Mouse (Mus musculus): Measurements from ENCODE around the gene Map4k4. TPM values are rescaled to one million over a fixed set of nuclear protein-coding genes. Genes with fewer than 3 reads are reported as not detected.

The Map4k4 gene
- polyA plus RNA-seq, 1 experiment from 2014 or later, result 31.0 TPM

GRCm38 (mm10) chr1:40055051-40055450, 154.3 kb downstream of the Map4k4 start:
- DNase-seq (ENCODE audit: extremely low spot score, low spot score), result no peak
- no peak overlapping the region for H3K4me3 ChIP-seq
- H3K27ac ChIP-seq, result no peak overlapping the region
- H3K9me3 ChIP-seq, result no peaks in the 10 kb centered on the region
- peaks cover 11% of the 10 kb centered on the region for H3K4me1 ChIP-seq
- WGBS, result 87% methylated on average over 7 of the region's 7 CpGs
- no peaks in the 10 kb centered on the region for H3K36me3 ChIP-seq (replicated peaks)
- H3K27me3 ChIP-seq (ENCODE audit: poor library complexity, severe bottlenecking), result no peaks in the 10 kb centered on the region

- no peaks in the 10 kb centered on the region for H3K27me3 ChIP-seq (ENCODE audit: poor library complexity, severe bottlenecking)
- H3K36me3 ChIP-seq (replicated peaks), result no peaks in the 10 kb centered on the region
- H3K4me3 ChIP-seq, result no peak overlapping the region
- 91% methylated on average over 5 of the region's 5 CpGs for WGBS
- DNase-seq (ENCODE audit: extremely low spot score, low spot score), result no peak
- H3K27ac ChIP-seq, result no peak overlapping the region
- no peaks in the 10 kb centered on the region for H3K9me3 ChIP-seq
- peaks cover 11% of the 10 kb centered on the region for H3K4me1 ChIP-seq
These were observed 155.2 kb downstream of the Map4k4 start for GRCm38 (mm10) chr1:40055963-40056362.

GRCm38 (mm10) chr1:40057351-40057750, 156.6 kb downstream of the Map4k4 start:
- no peak for DNase-seq (ENCODE audit: extremely low spot score, low spot score)
- H3K27ac ChIP-seq, result no peak overlapping the region
- no peak overlapping the region for H3K4me3 ChIP-seq
- H3K27me3 ChIP-seq (ENCODE audit: poor library complexity, severe bottlenecking), result no peaks in the 10 kb centered on the region
- H3K36me3 ChIP-seq (replicated peaks), result no peaks in the 10 kb centered on the region
- peaks cover 11% of the 10 kb centered on the region for H3K4me1 ChIP-seq
- no peaks in the 10 kb centered on the region for H3K9me3 ChIP-seq
- 76% methylated on average over 5 of the region's 5 CpGs for WGBS

- no peaks in the 10 kb centered on the region for H3K27me3 ChIP-seq (ENCODE audit: poor library complexity, severe bottlenecking)
- H3K27ac ChIP-seq, result no peak overlapping the region
- peaks cover 16% of the 10 kb centered on the region for H3K4me1 ChIP-seq
- 46% methylated on average over 11 of the region's 11 CpGs for WGBS
- no peak overlapping the region for H3K4me3 ChIP-seq
- H3K36me3 ChIP-seq (replicated peaks), result no peaks in the 10 kb centered on the region
- DNase-seq (ENCODE audit: extremely low spot score, low spot score), result no peak
- no peaks in the 10 kb centered on the region for H3K9me3 ChIP-seq
These were observed 157.3 kb downstream of the Map4k4 start for GRCm38 (mm10) chr1:40058013-40058412.

GRCm38 (mm10) chr1:40059122-40059774, 158.5 kb downstream of the Map4k4 start:
- no peak overlapping the region for H3K4me3 ChIP-seq
- no peak overlapping the region for H3K27ac ChIP-seq
- no peaks in the 10 kb centered on the region for H3K27me3 ChIP-seq (ENCODE audit: poor library complexity, severe bottlenecking)
- WGBS, result 79% methylated on average over 4 of the region's 4 CpGs
- peaks cover 24% of the 10 kb centered on the region for H3K4me1 ChIP-seq
- H3K36me3 ChIP-seq (replicated peaks), result no peaks in the 10 kb centered on the region
- DNase-seq (ENCODE audit: extremely low spot score, low spot score), result no peak
- no peaks in the 10 kb centered on the region for H3K9me3 ChIP-seq

- H3K27ac ChIP-seq, result no peak overlapping the region
- H3K27me3 ChIP-seq (ENCODE audit: poor library complexity, severe bottlenecking), result no peaks in the 10 kb centered on the region
- H3K4me3 ChIP-seq, result no peak overlapping the region
- 92% methylated on average over 9 of the region's 9 CpGs for WGBS
- DNase-seq (ENCODE audit: extremely low spot score, low spot score), result no peak
- peaks cover 24% of the 10 kb centered on the region for H3K4me1 ChIP-seq
- H3K36me3 ChIP-seq (replicated peaks), result no peaks in the 10 kb centered on the region
- H3K9me3 ChIP-seq, result no peaks in the 10 kb centered on the region
These were observed 160.6 kb downstream of the Map4k4 start for GRCm38 (mm10) chr1:40061359-40061758.

GRCm38 (mm10) chr1:40063409-40063808, 162.7 kb downstream of the Map4k4 start:
- WGBS, result 70% methylated on average over 4 of the region's 4 CpGs
- no peak for DNase-seq (ENCODE audit: extremely low spot score, low spot score)
- H3K4me1 ChIP-seq, result peaks cover 13% of the 10 kb centered on the region

GRCm38 (mm10) chr1:40064508-40064907, 163.8 kb downstream of the Map4k4 start:
- no peak overlapping the region for H3K27ac ChIP-seq
- no peak overlapping the region for H3K4me3 ChIP-seq
- no peaks in the 10 kb centered on the region for H3K9me3 ChIP-seq
- 92% methylated on average over 8 of the region's 8 CpGs for WGBS
- peaks cover 13% of the 10 kb centered on the region for H3K4me1 ChIP-seq
- DNase-seq (ENCODE audit: extremely low spot score, low spot score), result no peak
- H3K27me3 ChIP-seq (ENCODE audit: poor library complexity, severe bottlenecking), result no peaks in the 10 kb centered on the region
- no peaks in the 10 kb centered on the region for H3K36me3 ChIP-seq (replicated peaks)

More at GRCm38 (mm10) chr1:40063409-40063808, 162.7 kb downstream of the Map4k4 start:
- Histone ChIP-seq H3K36me3 (replicated peaks) (no peaks in the 10 kb centered on the region), H3K9me3 (no peaks in the 10 kb centered on the region), H3K27me3 (ENCODE audit: poor library complexity, severe bottlenecking) (no peaks in the 10 kb centered on the region), H3K27ac (no peak overlapping the region), H3K4me3 (no peak overlapping the region)

- peaks cover 4% of the 10 kb centered on the region; the same call in 1 of the 2 replicates for H3K4me1 ChIP-seq
- H3K27ac ChIP-seq, result no peak overlapping the region
- DNase-seq (ENCODE audit: extremely low spot score, low spot score), result no peak
- no peaks in the 10 kb centered on the region for H3K27me3 ChIP-seq (ENCODE audit: poor library complexity, severe bottlenecking)
- H3K4me3 ChIP-seq, result no peak overlapping the region
- H3K9me3 ChIP-seq, result no peaks in the 10 kb centered on the region
- no peaks in the 10 kb centered on the region for H3K36me3 ChIP-seq (replicated peaks)
- 89% methylated on average over 4 of the region's 4 CpGs for WGBS
These were observed 171.8 kb downstream of the Map4k4 start for GRCm38 (mm10) chr1:40072558-40072957.

- no peak within 1 kb of the TSS for H3K27ac ChIP-seq
- H3K4me3 ChIP-seq, result no peak within 1 kb of the TSS
- no peak for DNase-seq (ENCODE audit: extremely low spot score, low spot score)
- H3K4me1 ChIP-seq, result peaks cover 4% of the 10 kb centered on the region; the same call in 1 of the 2 replicates
- no peaks in the 10 kb centered on the region for H3K9me3 ChIP-seq
- H3K27me3 ChIP-seq (ENCODE audit: poor library complexity, severe bottlenecking), result no peaks in the 10 kb centered on the region
- no peaks in the 10 kb centered on the region for H3K36me3 ChIP-seq (replicated peaks)
- WGBS, result 86% methylated on average over 5 of the region's 5 CpGs
These were observed 173.1 kb downstream of the Map4k4 start, which contains the start of gene Il1r2 for GRCm38 (mm10) chr1:40073779-40074178. Gene Il1r2, plus strand, starts transcription at chr1:40074079.

Other genes starting within 250 kb of the Map4k4 start
- 0.05 TPM in 1 of 2 replicates, not detected in the other for gene Creg2, start 249.4 kb upstream of the Map4k4 start, polyA plus RNA-seq (2016; fragmentation: Nextera tagmentation; extraction: Ambion mirVana)
- 0.22 and 0.34 TPM in 2 replicates for gene Rfx8, start 179.9 kb upstream of the Map4k4 start, polyA plus RNA-seq (2016; fragmentation: Nextera tagmentation; extraction: Ambion mirVana)
- not detected in 2 replicates for gene Gm3646, start 95.6 kb upstream of the Map4k4 start, polyA plus RNA-seq (2016; fragmentation: Nextera tagmentation; extraction: Ambion mirVana)
- gene Il1r2, start 173.2 kb downstream of the Map4k4 start, polyA plus RNA-seq (2016; fragmentation: Nextera tagmentation; extraction: Ambion mirVana), result 0.40 TPM in 1 of 2 replicates, not detected in the other